ENCODE assay signal across 8 mouse cellular contexts in genomic region chr4:133353367-133354365, GRCm38 (mm10). TPM values are rescaled to one million over a fixed set of nuclear protein-coding genes. Genes with fewer than 3 reads are reported as not detected.
A peak's percentile ranks its signal among the peaks of the same experiment; 100 is the strongest.
DNase-seq lines count a peak whose midpoint lies in the region; ATAC-seq lines count a peak whose summit lies in the region.

Wdtc1 (minus strand) TSS chr4:133353481.

- H3K9me3 ChIP-seq in heart, embryonic 11.5 days (replicated peaks; ENCODE audit: control insufficient read depth, low read length), result no peaks in the 10 kb centered on the region

- no peaks in the 10 kb centered on the region for H3K4me1 ChIP-seq in heart, embryonic 11.5 days (ENCODE audit: control insufficient read depth, insufficient read depth, low read length)

- H3K4me3 ChIP-seq in heart, embryonic 11.5 days (ENCODE audit: low read depth, low read length), result no peak within 1 kb of the TSS

- no peak within 1 kb of the TSS for H3K9ac ChIP-seq in heart, embryonic 11.5 days (ENCODE audit: low read depth, low read length)

- ATAC-seq in common myeloid progenitor, adult 5-6 weeks (replicated peaks; ENCODE audit: low read depth, poor library complexity, severe bottlenecking), result peak; percentile 39; the same call in 1 of the 2 replicates
- no peak for ATAC-seq in heart, embryonic 11.5 days (replicated peaks; ENCODE audit: insufficient number of reproducible peaks, low FRiP score, low TSS enrichment)
- ATAC-seq in megakaryocyte progenitor cell, adult 5-6 weeks (replicated peaks; ENCODE audit: poor library complexity), result peak; percentile 93
- no peak for ATAC-seq in cerebellum, adult (ENCODE audit: insufficient number of reproducible peaks, low FRiP score, low TSS enrichment)

- H3K27me3 ChIP-seq in heart, embryonic 11.5 days (ENCODE audit: control insufficient read depth, insufficient read depth, low read length), result no peaks in the 10 kb centered on the region

- intact Hi-C loops in left cerebral cortex, postnatal 14 days (cut with DNase I), result no loop called here

- DNase-seq in layer of hippocampus, adult 18-20 months (ENCODE audit: low spot score in 2 of 2), result no peak
- no peak for DNase-seq in layer of hippocampus, adult 9-11 months
- no peak for DNase-seq in left cerebral cortex, postnatal 14 days (ENCODE audit: low spot score in 2 of 2)
- DNase-seq in adipocyte (ENCODE audit: low spot score), result no peak

- H3K27ac ChIP-seq in heart, embryonic 11.5 days (ENCODE audit: low read depth, low read length), result no peak within 1 kb of the TSS

- WGBS in heart, embryonic 11.5 days (ENCODE audit: insufficient replicate concordance), result 83% methylated on average over 23 of the region's 23 CpGs

- no peak within 1 kb of the TSS; the same call in 1 of the 2 replicates for H3K4me2 ChIP-seq in heart, embryonic 11.5 days

- H3K36me3 ChIP-seq in heart, embryonic 11.5 days (ENCODE audit: control insufficient read depth, insufficient read depth, low read length), result no peaks in the 10 kb centered on the region

RNA-seq across cellular contexts. Expression of gene Wdtc1, which starts in this region (rescaled TPM):
- 10 to 100 TPM; 79.6 to 83.1 TPM for total RNA-seq in layer of hippocampus, adult 18-20 months (2021)
- 9.3 and 12.6 TPM in 2 replicates for total RNA-seq in common myeloid progenitor, adult 5-6 weeks (2017)
- polyA plus RNA-seq in heart, embryonic 11.5 days (2014; fragmentation: Nextera tagmentation; extraction: Ambion mirVana), result 13.3 and 15.5 TPM in 2 replicates
- 10 to 100 TPM; 56.6 to 60.8 TPM for total RNA-seq in left cerebral cortex, postnatal 14 days (2021)
- total RNA-seq in megakaryocyte progenitor cell, adult 5-6 weeks (2015), result 10.3 and 10.6 TPM in 2 replicates
- total RNA-seq in megakaryocyte progenitor cell, adult 5-6 weeks (2017), result 7.6 and 8.7 TPM in 2 replicates

Comparison
In these comparisons a context has a peak if more than half of its experiments do, and no peak if none do; other contexts are left out.
1. ATAC-seq: peak in common myeloid progenitor, adult 5-6 weeks (single experiment) and megakaryocyte progenitor cell, adult 5-6 weeks (single experiment); none in heart, embryonic 11.5 days (single experiment) and cerebellum, adult (single experiment).